Mouse (Mus musculus) frontal cortex, postnatal 14 days (tissue): ENCODE data around the gene Gm2115.
A peak's percentile ranks its signal among the peaks of the same experiment; 100 is the strongest.

ENCODE experiments used
- DNase-seq, 2 experiments: peaks; one replicate each; pipeline ENCODE4 v3.0.0; 2022; ENCODE audit warnings: low spot score in 2 of 2

The Gm2115 gene

GRCm38 (mm10) chr7:84586360-84587100 is 57.8 kb downstream of the Gm2115 start:
- no peak for DNase-seq

DNA sequence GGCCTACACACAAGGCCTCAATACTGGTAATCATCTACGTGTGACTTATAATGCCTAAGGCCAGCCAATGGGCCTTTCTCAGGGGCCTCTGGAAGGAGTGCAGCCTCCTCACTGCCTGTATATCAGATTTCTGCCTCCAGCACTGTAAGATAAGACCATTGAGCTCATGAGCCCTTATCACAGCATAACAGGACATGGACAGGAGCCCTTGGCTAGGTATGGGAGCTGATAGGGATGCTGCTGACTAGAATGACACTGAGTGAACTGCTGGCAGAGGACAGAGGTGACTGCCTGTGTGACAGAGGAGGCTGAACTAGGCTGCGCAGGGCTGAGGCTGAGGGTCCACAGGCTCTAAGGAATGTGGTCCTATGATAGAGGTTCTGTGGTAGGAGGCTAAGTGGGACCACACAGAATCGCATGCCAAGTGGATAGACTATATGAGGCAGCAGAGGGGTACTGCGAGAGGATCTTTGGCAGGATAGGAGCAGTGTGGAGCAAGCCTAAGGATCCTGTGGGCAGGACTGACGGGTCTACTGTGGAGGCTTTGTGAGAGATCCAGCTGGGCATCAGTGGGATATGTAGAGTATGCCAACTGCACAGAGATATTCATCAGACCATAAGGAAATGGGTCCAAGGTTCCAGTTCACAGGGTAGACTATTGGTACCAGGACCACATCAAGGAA is 58.5 kb downstream of the Gm2115 start:
- DNase-seq: no peak

GRCm38 (mm10) chr7:84590622-84591021 is 61.9 kb downstream of the Gm2115 start:
- no peak for DNase-seq

- DNase-seq: no peak
Observed at GRCm38 (mm10) chr7:84591347-84591746, 62.6 kb downstream of the Gm2115 start.

DNA sequence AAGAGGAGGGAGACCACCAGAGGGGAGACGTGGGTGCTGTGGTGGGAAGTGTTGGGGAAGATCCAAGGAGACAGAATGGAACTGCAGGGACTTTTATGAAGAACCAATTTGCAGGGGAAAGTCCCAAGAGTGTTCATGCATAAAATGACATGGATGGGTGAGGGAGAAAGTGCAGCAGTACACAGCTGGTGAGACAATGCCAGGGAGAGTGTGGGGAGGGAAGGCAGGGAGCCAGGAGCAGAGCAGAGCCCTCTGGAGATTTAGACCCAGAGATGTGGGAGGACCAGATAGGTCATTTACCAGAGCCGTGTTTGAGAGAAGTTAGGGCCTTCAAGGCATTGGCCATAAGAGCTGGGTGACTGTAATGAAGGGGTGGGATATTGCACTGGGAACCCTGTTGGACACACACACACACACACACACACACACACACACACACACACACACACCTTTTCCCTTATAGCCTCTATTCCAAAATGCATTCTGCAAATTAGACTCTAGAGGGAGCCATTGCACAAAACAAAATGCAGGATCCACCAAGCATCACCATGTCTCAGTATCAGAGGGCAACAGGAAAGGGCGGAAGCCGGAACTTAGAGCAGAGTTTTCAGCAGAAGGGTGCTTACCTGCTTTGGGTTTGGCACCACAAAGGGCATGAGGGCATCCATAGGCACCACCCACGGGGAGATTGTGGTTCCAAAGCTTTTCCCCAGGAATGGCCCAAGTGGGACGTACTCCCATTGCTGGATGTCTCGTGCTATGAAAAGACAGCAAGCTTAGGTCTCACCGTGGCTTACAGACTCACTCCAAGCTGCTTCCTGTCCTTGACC is 65.5 kb downstream of the Gm2115 start:
- peak in 1 of 2 experiments; percentile 15 for DNase-seq

- DNase-seq: no peak
Observed at GRCm38 (mm10) chr7:84594917-84595303, 66.2 kb downstream of the Gm2115 start.

GRCm38 (mm10) chr7:84596002-84596401 is 67.2 kb downstream of the Gm2115 start:
- no peak for DNase-seq

GRCm38 (mm10) chr7:84596633-84597032 is 67.9 kb downstream of the Gm2115 start:
- no peak for DNase-seq

- DNase-seq: no peak
Observed at GRCm38 (mm10) chr7:84600631-84601030, 71.9 kb downstream of the Gm2115 start.

- DNase-seq: no peak
Observed at GRCm38 (mm10) chr7:84601331-84601730, 72.6 kb downstream of the Gm2115 start.

DNA sequence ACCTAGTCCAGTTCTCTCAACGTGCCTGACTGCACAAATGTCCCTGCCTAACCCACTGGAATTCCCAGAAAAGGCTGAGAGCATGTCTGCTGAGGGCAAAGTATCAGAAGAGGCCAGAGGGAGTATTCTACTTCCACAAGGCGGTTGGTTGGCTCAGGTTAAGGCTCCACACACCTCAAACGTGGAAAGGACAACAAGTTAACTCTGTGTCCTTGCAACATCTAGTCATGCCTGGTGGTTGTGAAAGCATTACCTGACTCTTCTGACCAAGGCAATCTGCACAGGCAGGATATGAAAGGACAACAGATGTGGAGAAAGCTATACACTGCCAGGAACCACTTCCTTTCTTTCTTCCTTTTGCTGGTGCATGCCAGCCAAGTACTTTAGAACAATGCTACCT is 75.7 kb downstream of the Gm2115 start:
- peak in 1 of 2 experiments; percentile 2 for DNase-seq

GRCm38 (mm10) chr7:84605033-84605687 is 76.4 kb downstream of the Gm2115 start:
- no peak for DNase-seq

DNA sequence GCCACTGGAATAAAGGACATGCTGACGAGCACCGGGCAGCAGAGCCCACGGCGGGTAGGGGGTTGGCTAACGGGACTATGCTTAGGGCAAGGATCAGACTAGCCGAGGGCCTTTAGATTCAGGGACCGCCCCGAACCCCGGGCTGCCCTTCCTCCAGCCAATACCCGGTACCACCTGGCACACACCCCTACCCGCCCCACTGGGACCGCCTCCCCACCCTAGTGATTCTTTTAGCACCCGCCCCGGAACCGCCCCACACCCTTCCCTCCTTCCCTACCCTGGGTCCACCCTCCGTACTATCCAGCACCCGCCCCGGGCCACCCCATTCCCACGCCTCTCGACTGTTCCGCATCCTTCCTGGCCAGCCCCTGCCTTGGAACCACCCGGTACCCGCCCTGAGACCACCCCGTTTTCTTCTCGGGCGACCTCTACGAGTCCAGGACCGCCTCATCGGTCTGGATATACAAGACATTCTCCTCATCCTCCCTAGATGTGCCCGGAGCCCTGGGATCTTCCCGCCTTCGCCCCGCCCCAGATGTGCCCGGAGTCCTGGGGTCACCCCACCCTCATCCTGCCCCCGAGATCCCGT is 77.0 kb downstream of the Gm2115 start:
- peak; percentile 50 to 63 for DNase-seq

- peak in 1 of 2 experiments; percentile 9 for DNase-seq
Observed at GRCm38 (mm10) chr7:84606293-84606749, 77.6 kb downstream of the Gm2115 start, which contains the start of gene Fah. Gene Fah, minus strand, starts transcription at chr7:84606722.

GRCm38 (mm10) chr7:84611609-84612008 is 82.9 kb downstream of the Gm2115 start:
- DNase-seq: no peak

GRCm38 (mm10) chr7:84612445-84612844 is 83.7 kb downstream of the Gm2115 start:
- no peak for DNase-seq

- DNase-seq: no peak
Observed at GRCm38 (mm10) chr7:84618951-84619350, 90.2 kb downstream of the Gm2115 start.

DNA sequence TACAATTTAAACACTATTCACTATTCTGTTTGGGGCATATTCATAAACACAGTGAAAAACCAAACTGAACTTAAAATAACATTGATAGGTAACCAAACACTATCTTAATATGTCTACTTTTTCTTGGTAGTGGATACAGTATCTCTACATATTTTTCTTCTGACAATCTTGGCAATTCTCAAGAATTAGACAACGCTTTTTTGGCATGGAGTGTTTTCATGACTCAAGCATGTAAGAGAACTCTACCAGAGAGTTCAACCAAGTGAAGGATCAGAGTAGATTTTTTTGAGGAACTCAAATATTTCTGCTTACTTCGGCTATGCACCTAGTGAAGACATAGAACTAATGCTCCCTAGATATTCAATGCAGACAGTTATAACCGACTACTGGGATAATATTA is 92.2 kb downstream of the Gm2115 start:
- DNase-seq: no peak

GRCm38 (mm10) chr7:84623718-84624117 is 95.0 kb downstream of the Gm2115 start:
- DNase-seq: no peak

- DNase-seq: no peak
Observed at GRCm38 (mm10) chr7:84631878-84632277, 103.1 kb downstream of the Gm2115 start.
